Mouse (Mus musculus): ENCODE measurements around the gene Tigit. TPM values are rescaled to one million over a fixed set of nuclear protein-coding genes. Genes with fewer than 3 reads are reported as not detected.

The Tigit gene
- polyA plus RNA-seq (2012; rRNA removed): not detected in 2 replicates

GRCm38 (mm10) chr16:43663978-43664579, at the start of gene Tigit:
Tigit (minus strand) TSS chr16:43664146.

Other genes starting within 250 kb of the Tigit start
- 0.49 TPM in 2 replicates for gene Drd3, start 89.9 kb upstream of the Tigit start, polyA plus RNA-seq (2012; rRNA removed)
- gene Ccdc191, start 225.7 kb upstream of the Tigit start, polyA plus RNA-seq (2012; rRNA removed): 0.33 and 0.57 TPM in 2 replicates

Data from stomach, adult 2 months (tissue).